Mouse (Mus musculus) forebrain, embryonic 10.5 days (tissue): Measurements from ENCODE around the gene Eif4e1b. TPM values are rescaled to one million over a fixed set of nuclear protein-coding genes. Genes with fewer than 3 reads are reported as not detected.

ENCODE experiments used
- DNase-seq: peaks from one replicate; pipeline ENCODE4 v3.0.0-alpha.2; 2017; ENCODE audit warnings: low spot score; ENCODE audit errors: extremely low spot score
- H3K27ac ChIP-seq: fragments of 300-500 bp; sonication (generic); 2 replicates; pipeline ENCODE4 v1.5.1; 2016; ENCODE audit warnings: mild to moderate bottlenecking
- H3K27me3 ChIP-seq: fragments of 300-500 bp; sonication (generic); 2 replicates; pipeline ENCODE4 v1.6.1; 2016; ENCODE audit warnings: mild to moderate bottlenecking; ENCODE audit not compliant: poor library complexity, severe bottlenecking
- H3K36me3 ChIP-seq: fragments of 300-500 bp; sonication (generic); replicated peaks from 2 replicates; pipeline ENCODE4 v1.6.1; 2016; ENCODE audit warnings: mild to moderate bottlenecking, moderate library complexity
- H3K4me1 ChIP-seq: fragments of 300-500 bp; sonication (generic); 2 replicates; pipeline ENCODE4 v1.6.1; 2016
- H3K4me3 ChIP-seq: fragments of 300-500 bp; sonication (generic); 2 replicates; pipeline ENCODE4 v1.5.1; 2016; ENCODE audit warnings: mild to moderate bottlenecking, moderate library complexity
- H3K9me3 ChIP-seq: fragments of 300-500 bp; sonication (generic); 2 replicates; pipeline ENCODE4 v1.6.1; 2016; ENCODE audit warnings: mild to moderate bottlenecking, moderate library complexity
- WGBS: fragments of 180-500 bp; shearing (Covaris S2); methylation state at CpG from one replicate; pipeline ENCODE4 v1.1.7; 2016; 5-methylcytosine and 5-hydroxymethylcytosine counted together
- polyA plus RNA-seq: library from polyadenylated mRNA; unstranded; fragments of >200 nt; fragmentation: Nextera tagmentation; extraction: Ambion mirVana; gene quantifications from 2 replicates; pipeline ENCODE4 v1.2.1, GENCODE M21; 2016

Gene Eif4e1b
- polyA plus RNA-seq, 1 experiment from 2014 or later: not detected

DNA sequence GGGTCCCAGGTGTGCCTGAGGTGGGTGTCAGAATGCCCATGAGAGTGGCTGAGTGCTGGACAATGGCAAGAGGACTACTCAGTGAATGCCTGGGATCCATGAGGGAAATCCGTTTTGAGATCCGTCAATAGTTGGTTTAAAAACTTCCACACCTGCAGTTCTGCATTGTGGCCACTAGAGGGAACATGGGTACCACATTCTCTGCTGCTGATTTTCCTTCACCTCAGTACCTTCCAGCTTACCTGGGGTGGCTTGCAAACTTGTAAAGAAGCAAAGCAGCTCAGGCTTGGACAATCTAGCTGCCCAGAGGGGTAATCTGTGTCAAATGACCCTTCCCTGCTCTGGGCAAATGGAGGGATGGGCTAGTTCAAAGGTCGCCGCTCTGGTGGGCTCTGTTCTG, 13.6 kb downstream of the Eif4e1b start:
- peak; percentile 60 for DNase-seq
- Histone ChIP-seq H3K36me3 (no peaks in the 10 kb centered on the region), H3K27me3 (peaks cover 74% of the 10 kb centered on the region), H3K4me1 (peaks cover 9% of the 10 kb centered on the region), H3K9me3 (no peaks in the 10 kb centered on the region), H3K27ac (no peak overlapping the region), H3K4me3 (no peak overlapping the region)
- WGBS: 37% methylated on average over 4 of the region's 4 CpGs

DNA sequence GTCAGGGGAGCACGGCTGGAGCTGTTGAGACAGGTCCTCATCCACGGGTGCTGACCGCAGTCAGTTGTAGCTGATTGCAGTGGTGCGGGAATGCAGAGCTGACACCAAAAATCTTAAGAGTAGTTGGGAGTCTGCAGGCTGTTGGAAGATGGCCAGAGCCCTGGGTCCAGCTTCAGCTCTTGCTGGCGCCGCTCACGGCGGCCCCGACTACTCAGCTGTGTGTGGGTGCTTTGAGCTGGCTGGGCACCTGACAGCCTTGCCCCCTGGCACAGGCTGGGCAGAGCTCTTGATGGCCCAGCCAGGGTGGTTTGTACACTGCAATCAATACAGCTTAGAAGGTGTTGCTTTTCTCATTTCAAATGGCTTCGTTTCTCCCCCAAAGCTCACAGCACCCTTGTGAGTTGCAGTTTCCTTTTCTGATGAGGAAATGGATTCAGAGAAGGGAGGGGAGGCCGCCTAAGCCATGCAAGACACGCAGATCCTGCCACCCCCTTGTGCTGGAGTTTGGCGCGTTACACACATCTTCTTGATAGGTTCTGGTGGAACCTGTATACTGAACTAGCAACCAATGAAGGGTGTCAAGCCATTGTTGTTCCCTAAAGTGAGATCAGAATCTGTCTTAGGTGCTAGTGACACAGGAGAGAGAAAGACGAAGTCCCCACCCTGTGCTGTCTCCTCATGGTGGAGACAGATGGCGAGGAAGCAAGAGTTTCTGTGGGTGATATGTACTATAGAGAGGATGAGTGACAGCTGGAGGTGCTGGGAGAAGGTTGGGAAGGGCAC, 14.3 kb downstream of the Eif4e1b start:
- DNase-seq: no peak
- Histone ChIP-seq H3K27ac (no peak overlapping the region), H3K27me3 (peaks cover 69% of the 10 kb centered on the region), H3K9me3 (no peaks in the 10 kb centered on the region), H3K4me1 (0 out of 2 replicates have a peak, but pooled peaks cover 3% of the 10 kb centered on the region), H3K36me3 (no peaks in the 10 kb centered on the region), H3K4me3 (no peak overlapping the region)
- 83% methylated on average over 16 of the region's 16 CpGs for WGBS

DNA sequence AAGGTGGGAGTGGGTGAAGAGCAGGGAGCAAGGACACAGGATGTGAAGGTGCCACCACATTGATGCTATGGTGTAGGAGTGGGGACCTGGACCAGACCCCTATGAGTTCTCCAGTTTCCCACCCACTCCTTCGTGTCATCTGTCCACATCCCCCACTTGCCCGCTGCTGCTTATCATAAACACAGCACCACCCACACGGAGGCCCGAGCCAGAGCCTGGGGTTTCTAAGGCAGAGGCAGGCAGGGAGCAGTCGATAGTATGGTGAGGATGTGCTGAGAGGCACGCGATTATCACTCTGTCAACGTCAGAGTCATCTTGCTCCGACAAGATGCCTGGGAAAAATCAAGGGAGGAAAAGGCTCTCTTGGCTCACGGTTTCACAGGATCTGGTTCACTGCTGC, 14.9 kb downstream of the Eif4e1b start:
- Histone ChIP-seq H3K9me3 (no peaks in the 10 kb centered on the region), H3K27ac (no peak overlapping the region), H3K4me1 (0 out of 2 replicates have a peak, but pooled peaks cover 3% of the 10 kb centered on the region), H3K36me3 (no peaks in the 10 kb centered on the region), H3K4me3 (no peak overlapping the region), H3K27me3 (peaks cover 64% of the 10 kb centered on the region)
- 85% methylated on average over 10 of the region's 10 CpGs for WGBS
- no peak for DNase-seq

DNA sequence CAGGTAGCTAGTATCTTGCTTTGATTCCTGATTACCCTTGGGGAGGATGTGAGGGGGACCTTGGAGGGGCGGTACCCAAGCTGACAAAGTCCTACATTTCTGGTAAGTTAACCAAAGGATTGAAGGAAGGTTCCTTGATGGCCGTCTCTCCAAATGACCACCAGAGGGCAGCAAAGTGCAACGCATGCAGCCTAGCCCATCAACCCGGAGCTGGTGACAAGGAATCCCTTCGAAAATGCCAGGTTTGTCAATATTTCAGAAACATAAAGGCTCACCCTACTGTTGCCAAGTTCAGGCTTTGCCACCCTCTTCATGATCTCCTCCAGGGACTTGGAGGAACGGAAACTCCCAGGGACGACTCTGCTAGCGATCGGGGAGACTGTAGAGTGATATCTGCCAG, 15.9 kb downstream of the Eif4e1b start:
- Histone ChIP-seq H3K27ac (no peak overlapping the region), H3K36me3 (no peaks in the 10 kb centered on the region), H3K4me1 (peaks cover 4% of the 10 kb centered on the region; the same call in 1 of the 2 replicates), H3K27me3 (peaks cover 64% of the 10 kb centered on the region), H3K4me3 (no peak overlapping the region), H3K9me3 (no peaks in the 10 kb centered on the region)
- WGBS: 24% methylated on average over 9 of the region's 9 CpGs
- DNase-seq: peak; percentile 79

DNA sequence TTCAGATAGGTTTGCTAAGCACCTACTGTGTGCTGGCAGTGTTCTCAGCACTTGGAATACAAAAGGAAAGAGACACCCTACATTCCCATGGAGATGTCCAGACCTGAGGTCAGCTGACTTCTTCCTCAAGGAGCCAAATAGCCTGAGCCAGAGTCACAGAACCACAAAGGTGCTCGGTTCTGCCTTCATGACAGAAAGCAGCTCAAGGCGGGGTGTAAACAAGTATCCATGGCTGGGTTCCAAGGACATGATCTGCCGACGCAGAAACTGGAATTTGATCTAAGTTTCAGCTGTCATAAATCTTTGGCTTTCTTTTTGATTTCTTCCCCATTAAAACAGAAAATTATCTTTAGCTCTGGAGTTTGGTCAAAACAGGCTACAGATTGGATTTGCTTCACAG, 16.4 kb downstream of the Eif4e1b start:
- H3K9me3 ChIP-seq: no peaks in the 10 kb centered on the region
- no peak for DNase-seq
- H3K4me3 ChIP-seq: no peak overlapping the region
- peaks cover 4% of the 10 kb centered on the region for H3K4me1 ChIP-seq
- no peak overlapping the region for H3K27ac ChIP-seq
- WGBS: 85% methylated on average over 4 of the region's 4 CpGs
- H3K36me3 ChIP-seq: no peaks in the 10 kb centered on the region
- H3K27me3 ChIP-seq: peaks cover 64% of the 10 kb centered on the region

DNA sequence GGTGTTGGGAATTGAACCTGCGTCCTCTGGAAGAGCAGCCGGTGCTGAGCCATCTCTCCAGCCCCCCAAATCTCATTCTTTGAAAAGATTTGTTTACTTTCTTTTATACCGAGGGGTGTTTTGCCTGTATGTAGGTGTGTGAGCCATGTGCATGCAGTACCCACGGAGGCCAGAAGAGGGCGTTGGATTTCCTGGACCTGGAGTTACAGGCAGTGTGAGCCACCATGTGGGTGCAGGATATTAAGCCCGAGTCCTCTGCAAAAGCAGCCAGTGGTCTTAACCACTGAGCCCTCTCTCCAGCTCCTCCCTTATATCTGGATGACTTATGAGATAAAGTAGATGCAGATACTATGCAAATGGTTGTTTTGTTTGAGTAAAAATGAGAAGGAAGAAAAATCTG, 19.2 kb downstream of the Eif4e1b start:
- H3K36me3 ChIP-seq: no peaks in the 10 kb centered on the region
- DNase-seq: no peak
- H3K4me3 ChIP-seq: no peak overlapping the region
- 79% methylated on average over 6 of the region's 6 CpGs for WGBS
- no peaks in the 10 kb centered on the region for H3K9me3 ChIP-seq
- peaks cover 68% of the 10 kb centered on the region for H3K27me3 ChIP-seq
- H3K27ac ChIP-seq: no peak overlapping the region
- peaks cover 22% of the 10 kb centered on the region for H3K4me1 ChIP-seq

DNA sequence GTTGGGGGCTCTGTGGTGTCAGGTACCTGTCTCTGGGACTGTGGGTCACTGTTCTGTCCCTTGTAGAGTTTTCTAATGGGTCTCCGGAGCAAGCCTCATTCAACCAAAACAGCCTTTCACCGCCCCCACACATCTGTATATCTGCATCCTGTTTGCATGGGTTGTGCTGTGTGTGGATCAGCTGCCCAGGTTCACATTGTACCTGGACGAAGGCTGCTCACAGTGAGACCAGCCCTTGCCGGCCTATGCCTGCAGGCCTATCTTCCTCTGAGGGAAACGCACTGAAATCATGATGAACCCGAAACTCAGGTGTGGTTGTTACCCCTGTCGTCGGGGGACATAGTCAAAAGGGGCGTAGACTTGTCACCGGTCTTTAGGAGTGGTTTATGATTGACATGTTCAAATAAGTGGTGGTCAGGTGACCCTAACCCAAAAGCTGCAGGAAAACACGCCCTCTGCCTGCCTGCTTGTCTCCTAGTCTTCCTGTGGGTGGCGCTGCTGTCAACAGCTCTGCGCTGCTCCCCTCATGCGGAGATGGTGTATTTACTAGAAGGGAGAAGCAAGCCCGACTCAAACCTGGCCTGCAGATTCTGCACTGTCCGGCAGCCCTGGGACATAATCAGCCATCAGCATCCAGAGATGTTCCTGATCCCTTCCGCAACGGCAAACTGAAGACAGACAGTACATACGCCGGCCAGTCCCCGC, 21.5 kb downstream of the Eif4e1b start:
- Histone ChIP-seq H3K27me3 (peaks cover 64% of the 10 kb centered on the region), H3K9me3 (no peaks in the 10 kb centered on the region), H3K27ac (no peak overlapping the region), H3K4me1 (peaks cover 22% of the 10 kb centered on the region), H3K4me3 (no peak overlapping the region), H3K36me3 (no peaks in the 10 kb centered on the region)
- 44% methylated on average over 21 of the region's 21 CpGs for WGBS
- peak; percentile 50 for DNase-seq

DNA sequence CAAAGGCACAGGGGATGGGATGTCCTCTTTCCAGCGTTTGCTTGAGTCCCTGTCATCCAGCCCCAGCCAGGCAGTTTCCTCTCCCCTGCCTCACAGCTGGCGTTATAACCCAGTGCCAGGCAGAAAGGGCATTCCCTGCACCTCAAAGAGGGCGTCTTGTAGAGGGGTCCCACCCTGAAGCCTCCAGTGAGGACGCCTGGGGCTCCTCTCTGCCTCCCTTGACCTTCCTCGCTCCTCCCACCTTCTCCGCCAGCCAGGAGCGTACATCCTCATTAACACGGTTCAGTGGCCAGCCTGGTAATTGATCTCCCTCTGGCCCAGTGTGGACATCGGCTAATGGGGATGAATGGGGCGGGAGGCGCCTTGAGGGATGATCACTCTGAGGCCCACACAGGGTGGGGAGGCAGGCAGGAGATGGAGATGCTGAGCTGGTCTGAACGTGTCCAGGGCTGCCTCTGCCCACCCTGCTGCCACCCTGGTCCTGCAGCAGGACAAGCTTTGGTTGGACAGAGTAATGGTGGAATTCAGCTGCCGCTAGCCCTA, 22.7 kb downstream of the Eif4e1b start:
- Histone ChIP-seq H3K36me3 (no peaks in the 10 kb centered on the region), H3K4me1 (peaks cover 22% of the 10 kb centered on the region), H3K27ac (peak overlapping the region; percentile 44; the same call in 1 of the 2 replicates), H3K4me3 (no peak overlapping the region; the same call in 1 of the 2 replicates), H3K9me3 (no peaks in the 10 kb centered on the region), H3K27me3 (peaks cover 68% of the 10 kb centered on the region)
- WGBS: 16% methylated on average over 13 of the region's 13 CpGs
- peak; percentile 33 for DNase-seq

DNA sequence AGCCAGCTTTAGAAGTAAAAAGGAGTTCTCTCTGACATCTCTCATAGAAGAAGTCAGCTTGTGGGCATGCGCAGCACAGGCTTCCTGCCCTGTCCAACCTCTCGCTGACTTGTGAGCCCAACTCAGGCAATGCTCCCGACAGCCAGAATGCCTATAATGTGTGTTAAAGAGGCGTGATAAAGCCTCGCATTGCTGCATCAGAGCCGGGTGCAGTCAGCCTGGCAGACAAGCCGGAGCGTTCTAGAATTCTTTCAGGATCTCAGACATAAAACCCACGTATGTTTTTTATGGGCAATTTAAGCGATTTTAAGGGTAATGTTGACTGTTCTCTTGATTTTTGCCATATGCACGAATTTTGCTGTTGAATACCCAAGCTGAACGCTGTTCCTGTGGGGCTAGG, 24.3 kb downstream of the Eif4e1b start:
- Histone ChIP-seq H3K27ac (no peak overlapping the region), H3K36me3 (no peaks in the 10 kb centered on the region), H3K9me3 (no peaks in the 10 kb centered on the region), H3K27me3 (peaks cover 60% of the 10 kb centered on the region), H3K4me1 (peaks cover 22% of the 10 kb centered on the region), H3K4me3 (no peak overlapping the region)
- no peak for DNase-seq
- WGBS: 82% methylated on average over 12 of the region's 12 CpGs

DNA sequence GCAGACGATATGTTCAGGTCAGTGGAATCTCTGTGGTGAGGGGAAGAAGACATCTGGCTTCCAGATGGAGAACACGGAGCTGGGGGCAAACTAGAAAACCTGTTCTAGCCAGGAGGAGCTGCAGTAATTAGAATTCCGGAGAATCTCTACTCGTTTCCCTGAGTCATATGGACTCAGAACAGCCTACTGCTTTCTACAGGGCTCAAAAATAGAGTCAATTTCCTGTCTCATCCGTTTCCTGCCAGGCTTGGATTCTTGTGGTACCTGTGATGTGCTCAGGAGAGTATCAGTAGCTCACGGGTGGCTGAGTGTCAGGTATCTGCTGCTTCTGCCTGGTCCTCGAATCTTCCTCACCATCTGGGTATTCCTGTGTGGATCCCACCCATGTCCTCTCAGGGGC, 27.7 kb downstream of the Eif4e1b start:
- no peaks in the 10 kb centered on the region for H3K9me3 ChIP-seq
- H3K27me3 ChIP-seq: peaks cover 31% of the 10 kb centered on the region
- DNase-seq: no peak
- H3K36me3 ChIP-seq: no peaks in the 10 kb centered on the region
- peaks cover 5% of the 10 kb centered on the region for H3K4me1 ChIP-seq
- no peak overlapping the region for H3K27ac ChIP-seq
- 64% methylated on average over 7 of the region's 7 CpGs for WGBS
- no peak overlapping the region for H3K4me3 ChIP-seq

DNA sequence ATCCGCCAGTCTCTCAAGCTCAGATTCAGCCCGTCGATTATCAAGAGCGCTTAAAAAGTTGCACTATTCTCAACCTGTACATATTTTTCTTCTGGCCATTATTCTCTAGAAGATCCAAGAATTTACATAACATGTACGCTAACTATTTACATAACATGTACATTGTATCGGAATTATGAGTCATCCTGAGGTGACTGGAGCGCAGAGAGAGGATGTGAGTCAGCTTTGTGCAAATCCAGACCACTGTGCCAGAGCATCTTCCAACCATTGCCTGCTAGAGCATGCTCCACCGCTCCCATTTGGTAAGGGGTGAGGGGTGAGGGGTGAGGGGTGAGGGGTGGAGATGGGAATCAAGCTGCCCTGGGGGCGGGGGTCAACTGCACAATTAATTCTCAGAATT, 29.6 kb downstream of the Eif4e1b start:
- Histone ChIP-seq H3K36me3 (no peaks in the 10 kb centered on the region), H3K27ac (no peak overlapping the region), H3K4me1 (peaks cover 6% of the 10 kb centered on the region), H3K27me3 (peaks cover 12% of the 10 kb centered on the region; the same call in 1 of the 2 replicates), H3K4me3 (no peak overlapping the region), H3K9me3 (no peaks in the 10 kb centered on the region)
- no peak for DNase-seq
- WGBS: 87% methylated on average over 9 of the region's 9 CpGs

DNA sequence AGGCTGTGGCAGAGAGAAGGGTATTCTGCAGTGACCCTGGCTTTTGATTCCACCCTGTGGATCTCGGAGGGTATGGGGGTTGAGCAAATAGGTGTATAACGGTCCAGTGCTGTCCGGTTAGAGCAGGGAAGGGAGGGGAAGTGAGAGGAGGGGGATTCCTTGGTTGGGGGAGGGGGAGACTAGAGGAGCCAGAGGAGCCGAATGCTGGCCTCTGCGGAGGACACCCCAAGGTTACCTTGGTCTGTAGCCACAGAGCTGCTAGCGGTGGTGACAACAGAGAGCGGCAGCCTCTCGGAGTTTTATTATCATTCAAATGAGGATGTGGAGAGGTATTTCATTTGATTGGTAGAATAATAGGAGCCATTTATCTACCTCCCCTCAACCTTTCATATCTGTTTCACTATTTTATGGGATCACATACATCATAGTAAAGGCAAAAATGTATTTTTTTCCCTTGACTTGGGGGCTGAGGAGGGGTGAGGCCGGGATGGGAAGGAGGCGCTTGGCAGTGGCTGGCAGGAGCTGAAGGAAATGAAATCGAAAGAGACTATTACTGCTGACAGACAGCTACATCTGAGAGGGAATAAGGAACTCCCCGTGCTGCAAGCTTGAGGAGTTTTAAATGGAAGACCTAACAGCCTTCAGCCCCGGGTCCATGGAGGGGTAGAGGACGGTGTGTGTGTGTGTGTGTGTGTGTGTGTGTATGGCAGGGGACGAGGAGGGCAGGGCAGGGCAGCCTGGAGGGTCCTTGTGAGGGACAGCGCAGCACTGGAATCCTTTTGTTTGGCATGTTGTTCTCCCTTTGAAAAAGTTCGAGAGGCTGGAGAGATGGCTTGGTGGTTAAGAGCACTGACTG, 34.8 kb downstream of the Eif4e1b start:
- no peaks in the 10 kb centered on the region for H3K9me3 ChIP-seq
- H3K4me3 ChIP-seq: peak overlapping the region; percentile 16; the same call in 1 of the 2 replicates
- WGBS: 26% methylated on average over 17 of the region's 17 CpGs
- no peak overlapping the region for H3K27ac ChIP-seq
- no peak for DNase-seq
- no peaks in the 10 kb centered on the region for H3K36me3 ChIP-seq
- peaks cover 13% of the 10 kb centered on the region for H3K4me1 ChIP-seq
- peaks cover 20% of the 10 kb centered on the region for H3K27me3 ChIP-seq
